Mouse (Mus musculus): Measurements from ENCODE around the gene Trpm2. TPM values are rescaled to one million over a fixed set of nuclear protein-coding genes. Genes with fewer than 3 reads are reported as not detected.
"Not testable (repeated sequence)": the region's sequence is repeated elsewhere in the genome, so short reads cannot be mapped to it uniquely, and the experiment has no call there.

Gene Trpm2
- polyA plus RNA-seq, 1 experiment from 2014 or later = 0.91 TPM

DNA sequence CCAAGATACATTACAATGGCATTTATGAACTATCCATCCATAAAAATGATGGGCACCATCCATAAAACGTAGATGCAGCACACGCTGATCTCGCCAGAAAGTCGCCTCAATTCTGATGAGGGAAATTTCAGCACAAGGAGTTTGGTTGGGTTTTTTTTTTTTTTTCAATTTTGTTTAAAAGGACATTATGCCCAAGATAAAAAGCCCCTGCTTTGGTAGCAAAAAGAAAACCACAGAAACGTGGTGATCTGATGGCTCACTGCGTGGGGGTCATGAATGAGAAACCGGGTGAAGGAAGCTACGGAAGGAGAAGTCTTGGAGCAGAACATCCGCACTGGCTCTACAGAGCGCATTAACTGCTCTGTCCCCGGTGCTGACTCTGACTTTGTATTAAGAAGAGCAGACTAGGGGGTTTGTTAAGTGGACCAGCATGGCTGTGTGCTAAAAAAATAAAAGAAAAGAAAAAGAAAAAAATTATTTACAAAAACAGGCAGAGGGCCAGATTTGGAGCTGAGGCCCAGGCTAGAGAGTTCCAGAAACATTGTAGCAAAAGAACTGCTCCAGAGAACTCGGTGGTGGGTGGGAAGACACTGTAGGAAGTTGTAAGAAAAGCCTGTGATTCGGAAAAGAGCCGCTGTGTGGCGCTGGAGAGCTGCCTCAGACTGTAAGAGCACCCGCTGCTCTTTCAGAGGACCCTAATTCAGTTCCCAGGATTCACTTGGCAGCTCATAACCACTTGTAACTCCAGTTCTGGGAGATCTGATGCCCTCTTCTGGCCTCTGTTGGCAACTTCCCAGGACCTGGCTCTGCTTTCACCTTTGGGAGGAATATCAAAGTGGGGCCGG, 1.6 kb upstream of the Trpm2 start:
- peaks cover 6% of the 10 kb centered on the region for H3K4me1 ChIP-seq (ENCODE audit: control insufficient read depth, insufficient read depth, low read length)
- no peaks in the 10 kb centered on the region for H3K9me3 ChIP-seq (ENCODE audit: control insufficient read depth, low read length)
- no peak for ATAC-seq
- no peak overlapping the region for H3K27ac ChIP-seq (ENCODE audit: low read length)
- H3K9ac ChIP-seq (ENCODE audit: low read depth, low read length) = no peak overlapping the region
- no peaks in the 10 kb centered on the region for H3K36me3 ChIP-seq (ENCODE audit: control insufficient read depth, insufficient read depth, low read length)
- peaks cover 16% of the 10 kb centered on the region for H3K27me3 ChIP-seq (replicated peaks; ENCODE audit: control insufficient read depth, insufficient read depth, low read length)
- H3K4me2 ChIP-seq (ENCODE audit: low read depth, low read length) = no peak overlapping the region
- H3K4me3 ChIP-seq (ENCODE audit: low read length) = no peak overlapping the region
- 62% methylated on average over 17 of the region's 17 CpGs for WGBS

DNA sequence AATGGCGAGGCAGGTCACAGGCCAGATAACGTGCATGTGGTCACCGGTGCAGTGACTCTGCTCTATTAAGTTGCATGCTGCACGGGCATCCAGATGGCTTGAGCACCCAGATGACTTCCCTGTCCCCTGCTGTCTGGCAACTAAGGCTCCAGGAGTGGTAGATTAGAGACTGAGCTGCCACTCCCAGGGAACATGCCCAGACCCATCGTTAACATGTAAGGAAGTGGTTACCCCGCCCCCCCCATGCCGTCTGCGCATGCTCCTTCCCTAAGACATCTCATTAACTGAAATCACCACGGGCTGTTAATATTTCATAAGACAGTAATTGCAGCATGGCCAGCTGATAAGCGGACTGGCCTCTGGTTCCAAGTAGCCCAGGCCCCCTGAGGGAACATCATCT, 828 bp upstream of the Trpm2 start:
- H3K4me1 ChIP-seq (ENCODE audit: control insufficient read depth, insufficient read depth, low read length) = peaks cover 6% of the 10 kb centered on the region
- peaks cover 16% of the 10 kb centered on the region for H3K27me3 ChIP-seq (replicated peaks; ENCODE audit: control insufficient read depth, insufficient read depth, low read length)
- no peaks in the 10 kb centered on the region for H3K9me3 ChIP-seq (ENCODE audit: control insufficient read depth, low read length)
- no peak overlapping the region for H3K27ac ChIP-seq (ENCODE audit: low read length)
- H3K36me3 ChIP-seq (ENCODE audit: control insufficient read depth, insufficient read depth, low read length) = no peaks in the 10 kb centered on the region
- H3K9ac ChIP-seq (ENCODE audit: low read depth, low read length) = no peak overlapping the region
- ATAC-seq = no peak
- WGBS = 73% methylated on average over 10 of the region's 10 CpGs
- no peak overlapping the region for H3K4me2 ChIP-seq (ENCODE audit: low read depth, low read length)
- H3K4me3 ChIP-seq (ENCODE audit: low read length) = no peak overlapping the region

DNA sequence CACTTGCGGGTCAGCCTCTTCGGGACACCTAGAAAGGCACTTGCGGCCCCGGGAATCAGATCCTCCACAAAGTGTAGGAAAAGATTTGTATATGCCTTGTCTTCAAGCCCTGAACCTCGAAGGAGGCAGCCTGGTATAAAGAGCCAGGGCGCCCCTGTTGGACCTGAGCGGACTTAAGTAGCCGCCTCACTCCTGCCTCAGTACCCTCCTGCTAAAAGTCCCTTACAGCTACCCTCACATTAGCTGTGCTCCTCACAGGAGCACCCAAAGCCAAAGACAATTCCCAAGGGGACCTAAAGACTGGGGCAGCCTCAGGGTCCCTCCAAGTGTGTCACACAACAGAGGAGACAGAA, 414 bp downstream of the Trpm2 start:
- Histone ChIP-seq H3K9me3 (ENCODE audit: control insufficient read depth, low read length) (no peaks in the 10 kb centered on the region), H3K4me1 (ENCODE audit: control insufficient read depth, insufficient read depth, low read length) (peaks cover 6% of the 10 kb centered on the region), H3K27ac (ENCODE audit: low read length) (no peak overlapping the region), H3K36me3 (ENCODE audit: control insufficient read depth, insufficient read depth, low read length) (no peaks in the 10 kb centered on the region), H3K4me2 (ENCODE audit: low read depth, low read length) (peak overlapping the region; percentile 64), H3K9ac (ENCODE audit: low read depth, low read length) (0 out of 2 replicates have a peak overlapping the region, but pooled peaks have one; percentile 25), H3K4me3 (ENCODE audit: low read length) (peak overlapping the region; percentile 35; the same call in 1 of the 2 replicates), H3K27me3 (replicated peaks; ENCODE audit: control insufficient read depth, insufficient read depth, low read length) (peaks cover 18% of the 10 kb centered on the region)
- WGBS = 18% methylated on average over 8 of the region's 8 CpGs
- ATAC-seq = no peak

DNA sequence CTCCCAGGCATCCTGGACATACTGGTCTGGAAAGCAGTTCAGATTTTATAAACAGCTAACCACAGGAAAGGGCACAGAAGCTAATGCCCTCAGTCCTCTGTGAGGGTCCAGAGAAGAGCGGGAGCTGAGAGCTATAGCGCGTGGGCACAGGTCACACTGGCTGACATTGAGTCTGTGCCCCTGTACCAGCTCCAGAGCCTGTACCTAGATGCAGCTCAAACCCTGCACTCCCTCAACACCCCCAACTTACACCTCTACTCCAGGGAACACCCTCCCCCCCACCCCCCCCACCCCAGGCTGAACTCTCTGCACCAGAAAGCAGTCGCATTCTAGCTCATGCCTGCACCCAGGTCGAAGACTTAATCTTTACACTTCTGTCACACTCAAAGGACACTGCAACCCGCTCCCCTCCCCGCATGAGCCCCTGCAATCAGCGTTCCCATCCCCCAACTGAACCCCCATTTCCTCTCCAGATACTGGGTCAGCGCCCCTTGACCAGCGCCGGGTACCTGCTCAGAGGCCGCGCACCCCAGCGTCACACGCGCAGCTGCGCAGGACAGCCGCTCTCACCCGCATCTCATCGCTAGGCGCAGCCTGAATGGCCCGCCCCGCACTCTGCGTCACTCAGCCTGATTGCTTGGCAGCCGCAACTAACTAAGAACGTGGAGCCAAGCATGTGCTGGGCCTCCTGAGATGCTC, 940 bp downstream of the Trpm2 start:
- H3K9me3 ChIP-seq (ENCODE audit: control insufficient read depth, low read length) = no peaks in the 10 kb centered on the region
- WGBS = 8% methylated on average over 26 of the region's 26 CpGs
- peaks cover 18% of the 10 kb centered on the region for H3K27me3 ChIP-seq (replicated peaks; ENCODE audit: control insufficient read depth, insufficient read depth, low read length)
- 0 out of 2 replicates have a peak overlapping the region, but pooled peaks have one; percentile 25 for H3K9ac ChIP-seq (ENCODE audit: low read depth, low read length)
- no peaks in the 10 kb centered on the region for H3K36me3 ChIP-seq (ENCODE audit: control insufficient read depth, insufficient read depth, low read length)
- H3K4me1 ChIP-seq (ENCODE audit: control insufficient read depth, insufficient read depth, low read length) = peaks cover 6% of the 10 kb centered on the region
- H3K4me3 ChIP-seq (ENCODE audit: low read length) = peak overlapping the region; percentile 35
- no peak overlapping the region for H3K27ac ChIP-seq (ENCODE audit: low read length)
- H3K4me2 ChIP-seq (ENCODE audit: low read depth, low read length) = peak overlapping the region; percentile 64
- ATAC-seq = peak; percentile 70; the same call in 1 of the 2 replicates

DNA sequence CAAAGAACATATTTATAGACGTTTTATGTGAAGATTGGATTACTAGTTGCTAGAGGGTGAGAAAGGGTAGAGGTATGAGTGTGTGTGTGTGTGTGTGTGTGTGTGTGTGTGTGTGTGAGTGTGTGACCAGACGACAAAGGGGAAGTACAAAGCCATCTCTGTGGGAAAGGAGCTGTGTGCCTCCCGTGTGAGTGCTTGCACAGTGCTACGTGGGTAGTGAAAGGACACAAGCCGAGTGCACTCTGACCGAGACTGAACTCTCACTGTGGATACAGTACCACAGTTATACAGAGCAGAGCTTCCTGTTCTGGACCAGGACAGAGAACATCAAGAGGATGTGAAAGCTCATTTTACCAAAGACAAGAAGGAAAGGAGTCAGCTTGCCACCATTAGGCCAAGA, 6.4 kb downstream of the Trpm2 start:
- no peak overlapping the region for H3K9ac ChIP-seq (ENCODE audit: low read depth, low read length)
- WGBS = 76% methylated on average over 6 of the region's 6 CpGs
- no peak for ATAC-seq
- H3K27ac ChIP-seq (ENCODE audit: low read length) = no peak overlapping the region
- H3K27me3 ChIP-seq (replicated peaks; ENCODE audit: control insufficient read depth, insufficient read depth, low read length) = peaks cover 7% of the 10 kb centered on the region
- no peaks in the 10 kb centered on the region for H3K9me3 ChIP-seq (ENCODE audit: control insufficient read depth, low read length)
- H3K36me3 ChIP-seq (ENCODE audit: control insufficient read depth, insufficient read depth, low read length) = no peaks in the 10 kb centered on the region
- H3K4me2 ChIP-seq (ENCODE audit: low read depth, low read length) = no peak overlapping the region
- no peak overlapping the region for H3K4me3 ChIP-seq (ENCODE audit: low read length)
- 0 out of 2 replicates have a peak, but pooled peaks cover under 1% of the 10 kb centered on the region for H3K4me1 ChIP-seq (ENCODE audit: control insufficient read depth, insufficient read depth, low read length)

DNA sequence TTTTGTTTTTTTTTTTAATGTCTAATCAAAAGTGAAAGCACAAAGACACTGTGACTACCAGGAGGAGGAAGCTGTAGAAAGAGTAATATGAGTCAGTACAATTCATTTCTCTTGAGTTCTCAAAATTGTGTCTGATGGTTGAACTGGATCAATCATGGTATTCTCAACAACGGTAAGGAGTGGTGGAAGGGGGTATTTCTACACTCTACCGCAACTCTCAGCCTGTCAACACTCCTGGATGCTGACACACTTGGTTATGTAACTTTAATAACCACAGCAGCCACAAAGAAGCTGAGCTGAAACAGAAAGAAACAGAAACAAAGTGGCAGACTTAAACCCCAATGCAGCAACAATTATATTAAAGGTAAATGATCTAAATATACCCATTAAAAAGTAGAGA, 7.6 kb downstream of the Trpm2 start:
- Histone ChIP-seq H3K9ac (ENCODE audit: low read depth, low read length) (no peak overlapping the region), H3K27me3 (replicated peaks; ENCODE audit: control insufficient read depth, insufficient read depth, low read length) (0 out of 2 replicates have a peak, but pooled peaks cover 2% of the 10 kb centered on the region), H3K4me1 (ENCODE audit: control insufficient read depth, insufficient read depth, low read length) (no peaks in the 10 kb centered on the region), H3K4me3 (ENCODE audit: low read length) (no peak overlapping the region), H3K36me3 (ENCODE audit: control insufficient read depth, insufficient read depth, low read length) (no peaks in the 10 kb centered on the region), H3K9me3 (ENCODE audit: control insufficient read depth, low read length) (no peaks in the 10 kb centered on the region), H3K27ac (ENCODE audit: low read length) (no peak overlapping the region), H3K4me2 (ENCODE audit: low read depth, low read length) (no peak overlapping the region)
- 93% methylated on average over 2 of the region's 2 CpGs for WGBS
- no peak for ATAC-seq

DNA sequence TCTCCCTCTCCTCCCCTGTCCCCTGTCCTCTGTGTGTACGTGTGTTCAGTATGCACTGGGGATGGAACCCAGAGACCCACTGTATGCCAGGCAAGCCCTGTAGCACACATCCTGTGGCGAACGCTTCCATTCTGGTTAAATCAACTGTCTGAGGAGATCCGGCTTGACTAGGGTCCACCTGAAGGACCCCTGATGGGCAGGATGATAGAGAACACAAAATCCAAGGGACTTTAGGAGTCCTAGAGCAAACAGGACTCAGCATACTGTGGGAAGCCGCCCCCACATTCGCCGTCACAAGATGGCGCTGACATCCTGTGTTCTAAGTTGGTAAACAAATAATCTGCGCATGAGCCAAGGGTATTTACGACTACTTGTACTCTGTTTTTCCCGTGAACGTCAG, 19.9 kb downstream of the Trpm2 start:
- H3K4me2 ChIP-seq (ENCODE audit: low read depth, low read length); H3K4me3 ChIP-seq (ENCODE audit: low read length); H3K27ac ChIP-seq (ENCODE audit: low read length); H3K9me3 ChIP-seq (ENCODE audit: control insufficient read depth, low read length); H3K4me1 ChIP-seq (ENCODE audit: control insufficient read depth, insufficient read depth, low read length); ATAC-seq; H3K9ac ChIP-seq (ENCODE audit: low read depth, low read length); H3K36me3 ChIP-seq (ENCODE audit: control insufficient read depth, insufficient read depth, low read length); H3K27me3 ChIP-seq (replicated peaks; ENCODE audit: control insufficient read depth, insufficient read depth, low read length): not testable (repeated sequence)
- 92% methylated on average over 8 of the region's 12 CpGs for WGBS

DNA sequence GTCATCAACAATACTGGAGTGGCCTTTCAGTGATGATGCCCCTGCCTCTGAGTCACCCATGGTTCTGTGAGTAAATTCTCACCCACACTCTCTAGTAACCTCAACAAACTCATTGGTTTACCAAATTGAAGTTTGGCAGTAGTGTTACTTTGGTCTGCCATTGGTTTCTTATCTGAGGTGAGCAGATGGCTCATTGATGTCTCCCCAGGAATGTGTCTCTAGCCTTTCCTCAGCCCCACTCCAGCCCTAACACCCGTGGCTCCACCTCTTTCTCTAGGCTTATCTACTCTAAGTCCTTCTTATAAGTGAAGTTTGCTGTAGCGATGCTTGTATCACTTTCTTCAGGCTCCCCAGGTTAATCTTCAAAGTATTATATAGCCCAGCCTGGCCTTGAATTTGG, 30.7 kb downstream of the Trpm2 start:
- ATAC-seq = no peak
- no peaks in the 10 kb centered on the region for H3K27me3 ChIP-seq (replicated peaks; ENCODE audit: control insufficient read depth, insufficient read depth, low read length)
- no peak overlapping the region for H3K4me2 ChIP-seq (ENCODE audit: low read depth, low read length)
- no peaks in the 10 kb centered on the region for H3K36me3 ChIP-seq (ENCODE audit: control insufficient read depth, insufficient read depth, low read length)
- H3K4me3 ChIP-seq (ENCODE audit: low read length) = no peak overlapping the region
- H3K4me1 ChIP-seq (ENCODE audit: control insufficient read depth, insufficient read depth, low read length) = no peaks in the 10 kb centered on the region
- no peak overlapping the region for H3K27ac ChIP-seq (ENCODE audit: low read length)
- no peak overlapping the region for H3K9ac ChIP-seq (ENCODE audit: low read depth, low read length)
- 51% methylated on average over 2 of the region's 2 CpGs for WGBS
- no peaks in the 10 kb centered on the region for H3K9me3 ChIP-seq (ENCODE audit: control insufficient read depth, low read length)

DNA sequence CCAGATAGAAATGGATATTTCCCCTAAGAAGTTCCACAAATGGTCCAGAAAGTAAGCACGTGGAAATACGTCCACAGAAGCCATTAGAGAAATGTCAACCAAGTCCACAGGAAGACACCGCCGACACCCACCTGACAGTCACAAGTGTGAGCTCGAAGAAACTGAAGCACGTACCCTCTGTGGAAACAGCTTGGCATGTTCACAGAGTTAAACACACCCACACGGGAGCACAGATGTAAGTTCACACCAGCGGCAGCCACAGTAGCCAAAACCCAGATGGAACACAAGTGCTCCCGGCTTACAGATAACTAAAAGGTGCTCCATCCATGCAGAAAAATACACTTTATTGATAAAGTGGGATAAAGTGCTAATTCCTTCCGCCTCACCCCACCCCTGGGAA, 43.0 kb downstream of the Trpm2 start:
- WGBS = 81% methylated on average over 10 of the region's 10 CpGs
- no peak overlapping the region for H3K4me3 ChIP-seq (ENCODE audit: low read length)
- no peak overlapping the region for H3K4me2 ChIP-seq (ENCODE audit: low read depth, low read length)
- no peaks in the 10 kb centered on the region for H3K36me3 ChIP-seq (ENCODE audit: control insufficient read depth, insufficient read depth, low read length)
- no peaks in the 10 kb centered on the region for H3K4me1 ChIP-seq (ENCODE audit: control insufficient read depth, insufficient read depth, low read length)
- H3K9ac ChIP-seq (ENCODE audit: low read depth, low read length) = no peak overlapping the region
- H3K9me3 ChIP-seq (ENCODE audit: control insufficient read depth, low read length) = no peaks in the 10 kb centered on the region
- no peaks in the 10 kb centered on the region for H3K27me3 ChIP-seq (replicated peaks; ENCODE audit: control insufficient read depth, insufficient read depth, low read length)
- ATAC-seq = no peak
- no peak overlapping the region for H3K27ac ChIP-seq (ENCODE audit: low read length)
